Mouse (Mus musculus) brain, embryonic 14.5 days (tissue): Measurements from ENCODE around the gene Kmt2b.

Source experiments
- CTCF ChIP-seq: fragments of 200-500 bp; IDR thresholded peaks from 2 replicates; pipeline ENCODE4 v1.5.1; 2012; ENCODE audit warnings: inconsistent platforms, mild to moderate bottlenecking, moderate library complexity, borderline replicate concordance; ENCODE audit not compliant: insufficient read depth, insufficient read length; ENCODE audit errors: extremely low read depth
- POLR2A ChIP-seq: fragments of 200-500 bp; IDR thresholded peaks from 2 replicates; pipeline ENCODE4 v1.6.1; 2012; ENCODE audit warnings: mild to moderate bottlenecking, inconsistent platforms, borderline replicate concordance; ENCODE audit not compliant: poor library complexity, insufficient read depth, insufficient read length, severe bottlenecking; ENCODE audit errors: extremely low read depth

GRCm38 (mm10) chr7:30532931-30533330 is 55.6 kb downstream of the Kmt2b start:
- TF ChIP-seq POLR2A = no peak
- no peak for TF ChIP-seq CTCF
